ENCODE assay signal across 22 mouse cellular contexts in the genomic region with DNA sequence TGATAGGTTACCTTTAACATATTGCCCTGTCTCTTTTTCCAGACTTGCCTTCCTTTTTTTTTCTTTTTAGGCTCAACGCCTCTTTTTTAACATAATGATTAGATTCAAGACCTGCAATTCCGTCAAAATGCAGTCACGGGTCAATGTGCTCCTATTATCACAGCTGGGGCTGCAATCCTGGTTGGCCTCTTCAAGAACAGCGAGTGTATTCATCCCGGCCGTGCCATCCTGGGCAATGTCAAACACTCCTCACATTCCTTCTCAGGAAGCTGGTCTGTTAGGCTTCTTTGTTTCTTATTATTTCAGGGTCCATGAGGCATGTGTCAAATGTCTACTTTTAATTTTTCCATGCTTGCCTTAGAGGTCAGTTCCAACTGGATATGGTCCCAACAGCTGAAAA.
A peak's percentile ranks its signal among the peaks of the same experiment; 100 is the strongest.
DNase-seq lines count a peak whose midpoint lies in the region; ATAC-seq lines count a peak whose summit lies in the region.
"Had no signal": no experiment of that assay in that cellular context is flagged by ENCODE, and none has a peak within 500 bp of the region (broad histone marks: within the 10 kb centered on the region; RNA-seq: fewer than 3 reads in every experiment).

No protein-coding gene starts in this region.

- H3K36me3 ChIP-seq in heart, embryonic 13.5 days: no peaks in the 10 kb centered on the region
- no peaks in the 10 kb centered on the region for H3K36me3 ChIP-seq in neural tube, embryonic 15.5 days
- no peaks in the 10 kb centered on the region for H3K36me3 ChIP-seq in embryonic facial prominence, embryonic 14.5 days (ENCODE audit: control insufficient read depth, insufficient read depth, low read length)
- H3K36me3 ChIP-seq: embryonic facial prominence, embryonic 15.5 days; forebrain, embryonic 12.5 days; intestine, embryonic 15.5 days; limb, embryonic 12.5 days; liver, embryonic 13.5 days; lung, embryonic 15.5 days had no signal

- intact Hi-C loops in heart, postnatal 36 days (cut with DNase I): no loop called here

- H3K9me3 ChIP-seq in heart, embryonic 13.5 days: no peaks in the 10 kb centered on the region
- H3K9me3 ChIP-seq in neural tube, embryonic 15.5 days (replicated peaks): no peaks in the 10 kb centered on the region
- no peaks in the 10 kb centered on the region for H3K9me3 ChIP-seq in embryonic facial prominence, embryonic 14.5 days (ENCODE audit: control insufficient read depth, low read length)
- H3K9me3 ChIP-seq: embryonic facial prominence, embryonic 15.5 days; forebrain, embryonic 12.5 days; intestine, embryonic 15.5 days; limb, embryonic 12.5 days; liver, embryonic 13.5 days; lung, embryonic 15.5 days had no signal

- ATAC-seq in heart, embryonic 13.5 days (ENCODE audit: extremely low read depth, insufficient number of reproducible peaks, low FRiP score, low TSS enrichment): no peak
- no peak for ATAC-seq in neural tube, embryonic 15.5 days (ENCODE audit: low FRiP score)
- no peak for ATAC-seq in embryonic facial prominence, embryonic 14.5 days (ENCODE audit: low read depth)
- ATAC-seq: intestine, embryonic 15.5 days had no signal

- H3K27me3 ChIP-seq in heart, embryonic 13.5 days (replicated peaks): no peaks in the 10 kb centered on the region
- H3K27me3 ChIP-seq in neural tube, embryonic 15.5 days (replicated peaks): no peaks in the 10 kb centered on the region
- H3K27me3 ChIP-seq in embryonic facial prominence, embryonic 14.5 days (replicated peaks; ENCODE audit: control insufficient read depth, insufficient read depth, low read length): no peaks in the 10 kb centered on the region
- H3K27me3 ChIP-seq: embryonic facial prominence, embryonic 15.5 days; forebrain, embryonic 12.5 days; intestine, embryonic 15.5 days; liver, embryonic 13.5 days; lung, embryonic 15.5 days had no signal

- H3K9ac ChIP-seq in heart, embryonic 13.5 days: no peak overlapping the region
- no peak overlapping the region for H3K9ac ChIP-seq in neural tube, embryonic 15.5 days (replicated peaks)
- no peak overlapping the region for H3K9ac ChIP-seq in embryonic facial prominence, embryonic 14.5 days (ENCODE audit: low read depth, low read length)
- H3K9ac ChIP-seq: embryonic facial prominence, embryonic 15.5 days; forebrain, embryonic 12.5 days; intestine, embryonic 15.5 days; limb, embryonic 12.5 days; liver, embryonic 13.5 days; lung, embryonic 15.5 days had no signal

- peak overlapping the region; percentile 45 for H3K4me2 ChIP-seq in heart, embryonic 13.5 days
- H3K4me2 ChIP-seq in neural tube, embryonic 15.5 days: no peak overlapping the region
- 0 out of 2 replicates have a peak overlapping the region, but pooled peaks have one; percentile 5 for H3K4me2 ChIP-seq in embryonic facial prominence, embryonic 14.5 days (ENCODE audit: low read depth, low read length)
- H3K4me2 ChIP-seq: embryonic facial prominence, embryonic 15.5 days; forebrain, embryonic 12.5 days; intestine, embryonic 15.5 days; limb, embryonic 12.5 days; liver, embryonic 13.5 days; lung, embryonic 15.5 days; midbrain, embryonic 11.5 days had no signal

- 23% methylated on average over 6 of the region's 6 CpGs for WGBS in heart, embryonic 13.5 days
- 50% methylated on average over 6 of the region's 6 CpGs for WGBS in neural tube, embryonic 15.5 days
- 32% methylated on average over 6 of the region's 6 CpGs for WGBS in embryonic facial prominence, embryonic 14.5 days

- H3K4me3 ChIP-seq in heart, embryonic 13.5 days: no peak overlapping the region
- no peak overlapping the region for H3K4me3 ChIP-seq in neural tube, embryonic 15.5 days (replicated peaks)
- H3K4me3 ChIP-seq in embryonic facial prominence, embryonic 14.5 days (ENCODE audit: low read depth, low read length): no peak overlapping the region
- H3K4me3 ChIP-seq: embryonic facial prominence, embryonic 15.5 days; forebrain, embryonic 12.5 days; intestine, embryonic 15.5 days; limb, embryonic 12.5 days; liver, embryonic 13.5 days; lung, embryonic 15.5 days had no signal

- peaks cover 16% of the 10 kb centered on the region; the same call in 1 of the 2 replicates for H3K4me1 ChIP-seq in heart, embryonic 13.5 days
- no peaks in the 10 kb centered on the region for H3K4me1 ChIP-seq in neural tube, embryonic 15.5 days
- H3K4me1 ChIP-seq in embryonic facial prominence, embryonic 14.5 days (ENCODE audit: control insufficient read depth, insufficient read depth, low read length): 0 out of 2 replicates have a peak, but pooled peaks cover 2% of the 10 kb centered on the region
- H3K4me1 ChIP-seq: embryonic facial prominence, embryonic 15.5 days; intestine, embryonic 15.5 days; liver, embryonic 13.5 days; lung, embryonic 15.5 days had no signal

- DNase-seq in heart, postnatal 36 days: no peak
- peak; percentile 46 for DNase-seq in neural tube, embryonic 10.5 days (ENCODE audit: extremely low spot score, low spot score)
- DNase-seq in embryonic facial prominence, embryonic 14.5 days (ENCODE audit: low spot score): no peak
- no peak for DNase-seq in left cerebral cortex, adult 9 months (ENCODE audit: low spot score in 2 of 2)
- no peak for DNase-seq in natural killer cell, adult 2 months (ENCODE audit: low spot score in 2 of 2)
- DNase-seq: adrenal gland, postnatal 36 days; B cell, adult 2 months; cerebellum, adult 18-20 months; cerebellum, postnatal 25 days; gastrocnemius, postnatal 36 days; layer of hippocampus, adult 9-11 months; liver, embryonic 13.5 days; thymus, postnatal 36 days had no signal

- peak overlapping the region; percentile 58 for H3K27ac ChIP-seq in heart, embryonic 13.5 days (replicated peaks)
- H3K27ac ChIP-seq in neural tube, embryonic 15.5 days (replicated peaks): no peak overlapping the region
- H3K27ac ChIP-seq in embryonic facial prominence, embryonic 14.5 days (replicated peaks; ENCODE audit: low read depth, low read length): no peak overlapping the region
- H3K27ac ChIP-seq: embryonic facial prominence, embryonic 15.5 days; forebrain, embryonic 12.5 days; intestine, embryonic 15.5 days; limb, embryonic 12.5 days; liver, embryonic 13.5 days; lung, embryonic 15.5 days; macrophage had no signal
